Mouse (Mus musculus) liver, embryonic 11.5 days (tissue): ENCODE data around the gene Catsperd. TPM values are rescaled to one million over a fixed set of nuclear protein-coding genes. Genes with fewer than 3 reads are reported as not detected.

Experiments
- ATAC-seq: fragments of 200-750 bp; cut with Nextera tagmentation; replicated peaks from 2 replicates; pipeline ENCODE4 v1.8.0; 2017; ENCODE audit warnings: moderate number of reproducible peaks, mild to moderate bottlenecking, moderate TSS enrichment, moderate library complexity; ENCODE audit not compliant: low FRiP score
- DNase-seq: peaks from one replicate; pipeline ENCODE4 v3.0.0-alpha.2; 2017; ENCODE audit warnings: low spot score
- H3K27ac ChIP-seq: fragments of 300-500 bp; sonication (generic); 2 replicates; pipeline ENCODE4 v1.5.1; 2014; ENCODE audit warnings: mild to moderate bottlenecking, low read depth, low read length, control low read depth
- H3K27me3 ChIP-seq: fragments of 300-500 bp; sonication (generic); replicated peaks from 2 replicates; pipeline ENCODE4 v1.6.1; 2014; ENCODE audit warnings: low read length, mixed read lengths; ENCODE audit not compliant: control insufficient read depth, insufficient read depth
- H3K36me3 ChIP-seq: fragments of 300-500 bp; sonication (generic); 2 replicates; pipeline ENCODE4 v1.6.1; 2014; ENCODE audit warnings: mild to moderate bottlenecking, low read length, moderate library complexity, mixed read lengths; ENCODE audit not compliant: control insufficient read depth, insufficient read depth
- H3K4me1 ChIP-seq: fragments of 300-500 bp; sonication (generic); replicated peaks from 2 replicates; pipeline ENCODE4 v1.6.1; 2014; ENCODE audit warnings: low read length, mixed read lengths; ENCODE audit not compliant: control insufficient read depth, insufficient read depth
- H3K4me2 ChIP-seq: fragments of 300-500 bp; sonication (generic); 2 replicates; pipeline ENCODE4 v1.6.1; 2014; ENCODE audit warnings: mild to moderate bottlenecking, control low read depth, moderate library complexity
- H3K4me3 ChIP-seq: fragments of 300-500 bp; sonication (generic); 2 replicates; pipeline ENCODE4 v1.5.1; 2014; ENCODE audit warnings: low read depth, low read length, control low read depth
- H3K9ac ChIP-seq: fragments of 300-500 bp; sonication (generic); 2 replicates; pipeline ENCODE4 v1.6.1; 2014; ENCODE audit warnings: low read depth, low read length, control low read depth
- H3K9me3 ChIP-seq: fragments of 300-500 bp; sonication (generic); 2 replicates; pipeline ENCODE4 v1.6.1; 2016; ENCODE audit warnings: low read length, inconsistent platforms, mixed read lengths; ENCODE audit not compliant: control insufficient read depth
- WGBS: fragments of 180-500 bp; shearing (Covaris S2); extraction: QIAGEN DNeasy Blood & Tissue Kit; methylation state at CpG from one replicate; pipeline ENCODE4 v1.1.7; 2014; 5-methylcytosine and 5-hydroxymethylcytosine counted together
- polyA plus RNA-seq: library from polyadenylated mRNA; unstranded; fragments of >200 nt; fragmentation: Nextera tagmentation; extraction: Ambion mirVana; gene quantifications from 2 replicates; pipeline ENCODE4 v1.2.1, GENCODE M21; 2014

Catsperd gene
- polyA plus RNA-seq, 1 experiment from 2014 or later = 0.64 TPM

DNA sequence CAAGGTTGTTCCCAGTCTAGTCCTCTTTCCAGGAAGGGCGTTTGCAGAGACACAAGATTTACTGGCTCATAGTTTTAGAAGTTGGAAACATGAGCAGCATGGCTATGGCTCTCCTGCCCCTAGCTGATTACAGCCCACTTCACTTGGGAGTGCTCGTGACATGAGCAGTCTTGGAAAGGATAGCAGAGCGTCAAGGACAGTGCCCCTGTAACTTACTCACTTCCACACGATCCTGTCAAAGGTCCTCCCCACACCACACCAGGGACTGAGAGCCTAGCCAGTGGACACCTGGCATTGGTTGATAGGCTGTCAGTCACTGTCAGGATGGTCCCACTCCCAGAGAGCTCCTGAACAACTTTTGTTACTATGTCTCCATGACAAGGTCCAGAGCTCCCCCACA is 75.1 kb downstream of the Catsperd start:
- 91% methylated on average over 4 of the region's 4 CpGs for WGBS
- Histone ChIP-seq H3K9ac (no peak overlapping the region), H3K36me3 (peaks cover 74% of the 10 kb centered on the region), H3K4me1 (no peaks in the 10 kb centered on the region), H3K4me2 (no peak overlapping the region), H3K27me3 (no peaks in the 10 kb centered on the region), H3K27ac (no peak overlapping the region), H3K4me3 (no peak overlapping the region), H3K9me3 (no peaks in the 10 kb centered on the region)
- no peak for DNase-seq
- ATAC-seq = no peak

DNA sequence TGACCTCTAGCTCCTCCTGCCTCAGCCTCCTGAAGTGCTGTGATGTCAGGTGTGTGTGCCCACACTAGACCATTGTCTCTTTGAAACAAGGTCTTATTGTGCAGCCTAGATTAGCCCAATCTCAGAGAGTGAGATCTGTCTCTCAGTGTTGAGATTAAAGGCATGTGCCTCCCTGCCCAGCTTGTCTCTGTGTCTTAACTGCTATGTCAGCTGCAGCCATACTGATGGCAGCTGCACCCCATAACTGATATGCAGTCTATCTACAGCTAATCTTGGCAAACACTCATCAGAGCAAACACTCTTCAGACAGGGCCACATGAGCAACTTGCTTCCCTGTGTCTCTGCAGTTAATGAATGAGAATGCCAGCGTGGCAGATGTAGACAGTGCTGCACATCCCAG is 78.6 kb downstream of the Catsperd start:
- Histone ChIP-seq H3K27ac (no peak overlapping the region), H3K27me3 (no peaks in the 10 kb centered on the region), H3K4me2 (no peak overlapping the region), H3K4me1 (no peaks in the 10 kb centered on the region), H3K36me3 (peaks cover 86% of the 10 kb centered on the region), H3K9me3 (no peaks in the 10 kb centered on the region), H3K4me3 (no peak overlapping the region), H3K9ac (no peak overlapping the region)
- DNase-seq (no peak), ATAC-seq (peak; percentile 62)
- WGBS = 92% methylated on average over 1 of the region's 1 CpGs

DNA sequence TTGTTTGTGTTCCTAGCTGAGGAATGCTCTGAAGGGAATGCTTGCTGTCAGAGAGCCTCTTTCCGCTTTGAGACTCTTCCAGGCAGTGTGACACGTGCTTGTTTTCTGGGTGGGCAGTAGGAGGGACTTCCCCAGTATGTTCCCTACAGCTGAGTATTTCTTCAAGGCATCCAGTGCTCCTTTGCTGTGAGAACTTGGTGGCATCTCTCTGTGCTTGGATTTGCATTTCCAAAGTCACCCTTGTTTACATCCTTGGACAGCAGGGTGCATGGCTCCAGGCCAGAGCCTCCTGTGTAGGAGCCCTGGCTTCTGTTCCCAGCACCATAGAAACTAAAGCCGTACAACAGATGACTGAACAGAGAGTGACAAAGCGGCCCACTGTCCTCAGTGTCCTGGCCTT is 80.7 kb downstream of the Catsperd start:
- WGBS = 88% methylated on average over 4 of the region's 4 CpGs
- no peak overlapping the region for H3K4me3 ChIP-seq
- H3K9ac ChIP-seq = no peak overlapping the region
- DNase-seq (no peak), ATAC-seq (no peak)
- H3K4me1 ChIP-seq = no peaks in the 10 kb centered on the region
- H3K9me3 ChIP-seq = no peaks in the 10 kb centered on the region
- no peaks in the 10 kb centered on the region for H3K27me3 ChIP-seq
- H3K4me2 ChIP-seq = no peak overlapping the region
- H3K27ac ChIP-seq = no peak overlapping the region
- H3K36me3 ChIP-seq = peaks cover 87% of the 10 kb centered on the region

GRCm38 (mm10) chr17:56709708-56710107 is 81.8 kb downstream of the Catsperd start:
- DNase-seq = no peak
- no peak for ATAC-seq
- H3K36me3 ChIP-seq = peaks cover 79% of the 10 kb centered on the region
- H3K9me3 ChIP-seq = no peaks in the 10 kb centered on the region
- H3K27me3 ChIP-seq = no peaks in the 10 kb centered on the region
- no peak overlapping the region for H3K4me2 ChIP-seq
- H3K4me3 ChIP-seq = no peak overlapping the region
- WGBS = 94% methylated on average over 3 of the region's 3 CpGs
- H3K4me1 ChIP-seq = no peaks in the 10 kb centered on the region
- no peak overlapping the region for H3K9ac ChIP-seq
- H3K27ac ChIP-seq = no peak overlapping the region; the same call in 1 of the 2 replicates

Other genes with a start within 250 kb of the Catsperd start
- 33.4 and 39.8 TPM in 2 replicates for gene Ptprs, start 151.7 kb upstream of the Catsperd start, polyA plus RNA-seq
- not detected in 2 replicates for gene Znrf4, start 115.7 kb upstream of the Catsperd start, polyA plus RNA-seq
- gene Gm20219, start 73.8 kb upstream of the Catsperd start, polyA plus RNA-seq = 0.44 and 0.70 TPM in 2 replicates
- gene Safb2, start 43.6 kb upstream of the Catsperd start, polyA plus RNA-seq = 64.5 and 75.5 TPM in 2 replicates
- gene Safb, start 43.3 kb upstream of the Catsperd start, polyA plus RNA-seq = 93.1 and 96.5 TPM in 2 replicates
- gene 2410015M20Rik, start 18.4 kb upstream of the Catsperd start, polyA plus RNA-seq = 236 and 248 TPM in 2 replicates
- gene Rpl36, start 14.7 kb upstream of the Catsperd start, polyA plus RNA-seq = 2,108 and 2,211 TPM in 2 replicates
- gene Lonp1, start 1.3 kb upstream of the Catsperd start, polyA plus RNA-seq = 87.9 and 92.4 TPM in 2 replicates
- gene Ranbp3, start 45.2 kb downstream of the Catsperd start, polyA plus RNA-seq = 94.3 and 105 TPM in 2 replicates
- gene Ndufa11, start 89.6 kb downstream of the Catsperd start, polyA plus RNA-seq = 343 and 358 TPM in 2 replicates
- 9.1 and 10.7 TPM in 2 replicates for gene Vmac, start 89.9 kb downstream of the Catsperd start, polyA plus RNA-seq
- 5.2 and 5.3 TPM in 2 replicates for gene Nrtn, start 129.4 kb downstream of the Catsperd start, polyA plus RNA-seq
- gene Dus3l, start 136.6 kb downstream of the Catsperd start, polyA plus RNA-seq = 34.5 and 36.9 TPM in 2 replicates
- 1.6 and 1.8 TPM in 2 replicates for gene Prr22, start 142.1 kb downstream of the Catsperd start, polyA plus RNA-seq
- gene Rfx2, start 202.9 kb downstream of the Catsperd start, polyA plus RNA-seq = 9.0 and 9.5 TPM in 2 replicates
- not detected in 2 replicates for gene Acsbg2, start 246.3 kb downstream of the Catsperd start, polyA plus RNA-seq
- gene 1700061G19Rik, start 247.3 kb downstream of the Catsperd start, polyA plus RNA-seq = 0.26 TPM in 2 replicates